Mouse (Mus musculus) liver, postnatal 0 days (tissue): ENCODE measurements at regions not wholly inside any gene's neighbourhood (a gene's known extent, or its start where the extent isn't known, plus 50 kb on each side); places are given as distances from the start of the nearest gene placed in this dataset.

Experiments used
- CTCF ChIP-seq: sonication (generic); IDR thresholded peaks from 2 replicates; pipeline ENCODE4 v1.5.1; 2016; ENCODE audit warnings: antibody characterized with exemption, low read depth
- EP300 ChIP-seq: IDR thresholded peaks from 2 replicates; pipeline ENCODE4 v1.6.1; 2016; ENCODE audit warnings: antibody characterized with exemption, low read depth, mild to moderate bottlenecking

DNA sequence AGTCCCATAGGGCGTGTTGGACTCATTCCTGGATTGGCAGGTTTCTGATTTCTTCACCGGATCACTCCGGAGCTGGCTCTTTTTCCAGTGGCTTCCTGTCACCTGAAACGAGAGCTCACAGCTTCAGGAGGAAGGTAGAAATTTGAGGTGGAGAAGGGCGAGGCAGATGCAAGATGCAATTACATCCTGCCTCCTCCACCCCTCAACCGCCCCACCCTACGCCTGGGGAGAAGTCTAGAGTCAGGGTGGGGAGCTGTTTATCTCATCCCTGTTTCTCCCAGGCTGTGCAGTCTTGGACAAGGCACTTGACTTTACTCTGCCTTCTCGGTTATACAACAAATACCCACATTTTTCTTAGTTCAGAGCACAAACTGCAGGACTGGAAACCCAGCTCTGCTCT, 302.8 kb upstream of the Klf3 start:
- no peak for TF ChIP-seq EP300
- no peak for TF ChIP-seq CTCF
